Mouse (Mus musculus): ENCODE measurements around the gene 4930519P11Rik. TPM values are rescaled to one million over a fixed set of nuclear protein-coding genes. Genes with fewer than 3 reads are reported as not detected.

The 4930519P11Rik gene
- polyA plus RNA-seq, 1 experiment from 2014 or later = not detected

DNA sequence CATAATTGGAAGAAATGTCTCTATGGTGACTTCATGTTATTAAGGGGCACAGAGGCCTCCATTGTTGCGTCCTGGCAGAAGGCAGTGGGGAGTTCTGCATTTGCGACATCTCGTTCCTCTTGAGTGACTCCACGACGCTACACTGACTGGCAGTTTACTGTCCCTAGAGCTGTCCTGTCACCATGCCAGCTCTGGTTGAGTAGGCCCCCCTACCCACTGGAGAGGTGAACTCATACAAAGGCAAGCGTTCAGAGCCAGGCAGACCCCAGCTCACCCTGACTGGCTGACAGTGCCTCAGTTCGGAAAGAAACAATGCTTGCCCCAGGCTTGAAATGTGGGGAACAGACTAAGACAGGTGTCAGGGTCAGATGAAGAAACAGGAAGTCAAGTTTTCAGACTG lies 39.0 kb downstream of the 4930519P11Rik start:
- Histone ChIP-seq H3K27me3 (ENCODE audit: control insufficient read depth, insufficient read depth, low read length) (no peaks in the 10 kb centered on the region), H3K4me1 (ENCODE audit: control insufficient read depth, insufficient read depth, low read length) (no peaks in the 10 kb centered on the region)
- no peak for DNase-seq (ENCODE audit: low spot score)

DNA sequence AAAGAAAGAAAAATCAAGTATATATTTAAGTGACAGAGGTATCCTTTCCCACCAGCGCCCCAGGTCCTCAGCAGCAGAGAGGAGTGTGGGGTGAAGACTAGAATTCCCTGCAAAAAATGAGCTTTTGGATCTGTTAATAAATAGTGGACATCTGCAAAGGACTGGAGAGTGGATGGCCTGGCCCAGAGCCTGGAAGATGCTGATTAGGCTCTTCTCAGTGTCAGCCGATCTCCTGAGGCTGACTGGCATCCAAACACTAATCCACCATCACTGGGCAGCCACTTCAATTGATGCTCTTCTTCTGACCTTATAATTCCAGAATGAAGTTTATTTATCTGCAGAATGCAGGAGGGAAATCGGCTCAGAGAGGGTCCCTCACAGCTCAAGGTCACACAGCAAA lies 40.2 kb downstream of the 4930519P11Rik start:
- DNase-seq (ENCODE audit: low spot score) (no peak), ATAC-seq (replicated peaks; ENCODE audit: insufficient number of reproducible peaks, low FRiP score, low TSS enrichment, low read depth) (no peak)
- Histone ChIP-seq H3K4me3 (ENCODE audit: low read depth, low read length) (no peak overlapping the region), H3K4me1 (ENCODE audit: control insufficient read depth, insufficient read depth, low read length) (peaks cover 11% of the 10 kb centered on the region), H3K9ac (replicated peaks; ENCODE audit: low read length) (no peak overlapping the region), H3K27ac (replicated peaks; ENCODE audit: low read depth, low read length) (no peak overlapping the region), H3K36me3 (replicated peaks; ENCODE audit: control insufficient read depth, insufficient read depth, low read depth, low read length) (no peaks in the 10 kb centered on the region), H3K27me3 (ENCODE audit: control insufficient read depth, insufficient read depth, low read length) (no peaks in the 10 kb centered on the region), H3K9me3 (replicated peaks; ENCODE audit: control insufficient read depth, low read length) (no peaks in the 10 kb centered on the region), H3K4me2 (ENCODE audit: low read depth, low read length) (no peak overlapping the region)
- 88% methylated on average over 3 of the region's 3 CpGs for WGBS

More for the DNA sequence above, 39.0 kb downstream of the 4930519P11Rik start:
- Histone ChIP-seq H3K9ac (replicated peaks; ENCODE audit: low read length) (no peak overlapping the region), H3K4me2 (ENCODE audit: low read depth, low read length) (no peak overlapping the region), H3K4me3 (ENCODE audit: low read depth, low read length) (no peak overlapping the region), H3K36me3 (replicated peaks; ENCODE audit: control insufficient read depth, insufficient read depth, low read depth, low read length) (no peaks in the 10 kb centered on the region), H3K9me3 (replicated peaks; ENCODE audit: control insufficient read depth, low read length) (no peaks in the 10 kb centered on the region), H3K27ac (replicated peaks; ENCODE audit: low read depth, low read length) (no peak overlapping the region)
- no peak for ATAC-seq (replicated peaks; ENCODE audit: insufficient number of reproducible peaks, low FRiP score, low TSS enrichment, low read depth)
- WGBS = 56% methylated on average over 7 of the region's 7 CpGs

DNA sequence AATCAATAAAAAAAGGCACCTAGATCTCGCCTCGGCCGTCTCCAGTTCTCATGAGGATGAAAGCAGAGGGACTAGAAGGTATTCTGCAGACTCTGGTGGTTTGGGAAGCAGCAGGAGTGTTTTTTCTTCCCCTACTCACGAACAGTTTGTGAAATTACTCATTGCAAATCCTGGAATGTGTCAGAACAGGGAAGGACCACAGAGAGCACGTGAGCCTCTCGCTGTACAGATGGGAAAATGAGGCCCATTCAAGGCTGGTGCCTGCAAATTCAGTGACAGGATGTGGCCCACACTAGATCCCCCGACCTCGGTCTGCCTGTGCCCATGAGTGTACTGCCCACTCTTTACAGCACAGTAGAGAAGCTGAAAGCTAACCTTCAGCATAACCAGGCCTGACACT lies 41.3 kb downstream of the 4930519P11Rik start:
- H3K9me3 ChIP-seq (replicated peaks; ENCODE audit: control insufficient read depth, low read length) = no peaks in the 10 kb centered on the region
- no peak for ATAC-seq (replicated peaks; ENCODE audit: insufficient number of reproducible peaks, low FRiP score, low TSS enrichment, low read depth)
- WGBS = 77% methylated on average over 8 of the region's 8 CpGs
- no peaks in the 10 kb centered on the region for H3K36me3 ChIP-seq (replicated peaks; ENCODE audit: control insufficient read depth, insufficient read depth, low read depth, low read length)
- no peak overlapping the region for H3K9ac ChIP-seq (replicated peaks; ENCODE audit: low read length)
- H3K27me3 ChIP-seq (ENCODE audit: control insufficient read depth, insufficient read depth, low read length) = no peaks in the 10 kb centered on the region
- no peak overlapping the region for H3K27ac ChIP-seq (replicated peaks; ENCODE audit: low read depth, low read length)
- no peak overlapping the region for H3K4me3 ChIP-seq (ENCODE audit: low read depth, low read length)
- peaks cover 11% of the 10 kb centered on the region for H3K4me1 ChIP-seq (ENCODE audit: control insufficient read depth, insufficient read depth, low read length)
- DNase-seq (ENCODE audit: low spot score) = no peak
- no peak overlapping the region for H3K4me2 ChIP-seq (ENCODE audit: low read depth, low read length)

DNA sequence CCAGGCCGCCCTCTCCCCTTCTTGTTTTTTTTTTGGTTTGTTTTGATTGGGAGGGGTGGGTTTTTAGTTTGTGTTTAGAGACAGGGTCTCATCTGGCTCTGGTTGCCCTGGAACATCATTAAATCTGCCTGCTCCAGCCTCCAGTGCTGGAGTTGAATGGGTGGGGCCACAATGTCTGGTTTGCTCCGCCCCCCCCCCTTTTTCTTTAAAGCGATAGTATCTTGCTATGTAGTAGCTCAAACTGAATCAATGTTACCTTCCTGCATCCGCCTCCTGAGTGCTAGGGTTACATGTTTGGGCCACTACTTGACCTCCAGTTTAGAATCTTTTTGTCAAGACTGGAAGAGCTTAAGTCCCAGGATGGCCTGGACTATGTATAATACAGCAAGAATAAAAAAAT lies 42.0 kb downstream of the 4930519P11Rik start:
- Histone ChIP-seq H3K4me2 (ENCODE audit: low read depth, low read length) (no peak overlapping the region), H3K4me3 (ENCODE audit: low read depth, low read length) (no peak overlapping the region), H3K9ac (replicated peaks; ENCODE audit: low read length) (no peak overlapping the region), H3K27ac (replicated peaks; ENCODE audit: low read depth, low read length) (no peak overlapping the region), H3K9me3 (replicated peaks; ENCODE audit: control insufficient read depth, low read length) (no peaks in the 10 kb centered on the region), H3K27me3 (ENCODE audit: control insufficient read depth, insufficient read depth, low read length) (no peaks in the 10 kb centered on the region), H3K36me3 (replicated peaks; ENCODE audit: control insufficient read depth, insufficient read depth, low read depth, low read length) (no peaks in the 10 kb centered on the region), H3K4me1 (ENCODE audit: control insufficient read depth, insufficient read depth, low read length) (peaks cover 11% of the 10 kb centered on the region)
- no peak for ATAC-seq (replicated peaks; ENCODE audit: insufficient number of reproducible peaks, low FRiP score, low TSS enrichment, low read depth)
- DNase-seq (ENCODE audit: low spot score) = no peak
- WGBS = 84% methylated on average over 4 of the region's 4 CpGs

DNA sequence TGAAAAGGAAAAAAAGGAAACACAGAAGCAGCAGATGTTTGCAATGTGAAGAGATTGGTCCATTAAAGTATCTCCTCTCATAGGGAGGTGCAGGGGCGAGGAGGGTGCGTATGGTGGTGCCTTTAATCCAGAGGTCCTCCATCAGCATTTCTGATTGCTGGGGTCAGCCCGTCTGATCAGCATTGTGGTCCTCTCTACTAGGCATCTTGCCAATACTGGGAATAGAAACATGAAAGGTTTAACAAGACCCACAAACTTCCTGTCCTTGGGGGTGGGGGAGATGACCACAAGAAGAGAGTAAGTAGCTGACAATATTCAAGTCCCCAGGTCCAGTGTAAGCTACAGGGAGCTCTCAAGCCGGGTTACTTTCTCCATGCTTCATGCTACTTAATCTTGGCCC lies 42.6 kb downstream of the 4930519P11Rik start:
- no peak overlapping the region for H3K4me2 ChIP-seq (ENCODE audit: low read depth, low read length)
- H3K9ac ChIP-seq (replicated peaks; ENCODE audit: low read length) = no peak overlapping the region

DNA sequence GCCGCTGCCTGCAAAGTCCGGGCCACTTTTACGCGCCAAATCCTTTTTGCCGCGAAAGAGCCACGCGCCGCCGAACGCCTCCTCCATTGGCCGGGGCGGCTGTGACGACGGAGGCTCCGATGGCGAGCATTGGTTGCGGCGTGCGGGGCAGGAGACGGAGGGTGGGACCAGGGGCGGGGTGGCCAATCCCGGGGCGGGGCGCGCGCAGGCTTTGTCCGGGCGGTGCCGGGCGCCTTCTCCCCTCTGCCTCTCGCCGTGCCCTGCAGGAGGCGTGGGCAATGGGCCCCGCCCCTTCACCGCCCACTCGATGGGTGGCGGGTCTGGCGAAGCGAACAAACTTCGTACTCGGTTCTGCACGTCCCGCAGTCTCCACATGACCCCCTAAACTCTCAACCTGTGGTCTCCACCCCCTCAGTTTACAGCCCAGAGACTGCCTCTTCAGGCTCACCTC lies 43.4 kb downstream of the 4930519P11Rik start, which contains the start of gene E2f1:
E2f1 (minus strand) TSS at position 57 of the 451 bp plus-strand sequence.
- ATAC-seq (replicated peaks; ENCODE audit: insufficient number of reproducible peaks, low FRiP score, low TSS enrichment, low read depth) = peak; percentile 96
- peak; percentile 97 for DNase-seq (ENCODE audit: low spot score)
- no peaks in the 10 kb centered on the region for H3K36me3 ChIP-seq (replicated peaks; ENCODE audit: control insufficient read depth, insufficient read depth, low read depth, low read length)
- WGBS = 0% methylated on average over 29 of the region's 44 CpGs
- peak within 1 kb of the TSS; percentile 87 for H3K27ac ChIP-seq (replicated peaks; ENCODE audit: low read depth, low read length)
- peaks cover 11% of the 10 kb centered on the region for H3K4me1 ChIP-seq (ENCODE audit: control insufficient read depth, insufficient read depth, low read length)
- H3K9me3 ChIP-seq (replicated peaks; ENCODE audit: control insufficient read depth, low read length) = no peaks in the 10 kb centered on the region
- peak within 1 kb of the TSS; percentile 83 for H3K4me2 ChIP-seq (ENCODE audit: low read depth, low read length)
- H3K27me3 ChIP-seq (ENCODE audit: control insufficient read depth, insufficient read depth, low read length) = no peaks in the 10 kb centered on the region
- peak within 1 kb of the TSS; percentile 86 for H3K4me3 ChIP-seq (ENCODE audit: low read depth, low read length)
- peak within 1 kb of the TSS; percentile 89 for H3K9ac ChIP-seq (replicated peaks; ENCODE audit: low read length)

More for the DNA sequence above, 42.6 kb downstream of the 4930519P11Rik start:
- Histone ChIP-seq H3K9me3 (replicated peaks; ENCODE audit: control insufficient read depth, low read length) (no peaks in the 10 kb centered on the region), H3K36me3 (replicated peaks; ENCODE audit: control insufficient read depth, insufficient read depth, low read depth, low read length) (no peaks in the 10 kb centered on the region), H3K4me1 (ENCODE audit: control insufficient read depth, insufficient read depth, low read length) (peaks cover 11% of the 10 kb centered on the region), H3K4me3 (ENCODE audit: low read depth, low read length) (no peak overlapping the region), H3K27ac (replicated peaks; ENCODE audit: low read depth, low read length) (no peak overlapping the region), H3K27me3 (ENCODE audit: control insufficient read depth, insufficient read depth, low read length) (no peaks in the 10 kb centered on the region)
- WGBS = 68% methylated on average over 4 of the region's 4 CpGs
- no peak for DNase-seq (ENCODE audit: low spot score)
- ATAC-seq (replicated peaks; ENCODE audit: insufficient number of reproducible peaks, low FRiP score, low TSS enrichment, low read depth) = no peak

DNA sequence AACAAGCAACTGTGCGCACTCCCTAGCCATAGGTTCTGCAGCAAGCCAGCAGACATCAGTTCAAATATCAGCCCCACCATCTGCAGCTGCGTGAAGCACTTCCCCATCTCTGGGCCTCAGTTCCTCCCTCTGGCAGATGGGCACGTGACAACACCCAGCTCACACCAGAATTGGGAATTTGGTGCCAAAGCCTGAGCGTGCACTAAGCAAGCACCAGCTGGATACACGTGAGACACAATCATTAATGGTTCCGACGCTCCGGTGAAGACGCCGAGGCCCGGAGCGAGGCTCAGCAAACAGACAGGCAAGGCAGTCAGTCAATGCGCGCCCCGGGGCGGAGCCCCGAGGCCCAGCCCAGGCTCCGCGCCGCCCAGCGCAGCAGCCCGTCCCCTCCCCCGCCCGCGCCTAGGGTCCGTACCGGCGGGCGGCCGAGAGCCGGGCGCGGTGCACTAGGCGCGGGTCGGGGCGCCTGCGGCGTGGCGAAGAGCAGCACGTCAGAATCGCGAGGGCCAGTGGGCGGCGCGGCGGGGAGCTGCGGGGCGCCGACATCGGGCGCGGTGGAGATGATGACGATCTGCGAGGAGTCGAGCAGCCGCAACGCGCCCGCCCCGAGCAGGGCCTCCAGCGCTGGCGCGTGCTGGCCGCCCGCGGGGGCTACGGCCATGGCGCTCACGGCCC lies 44.0 kb downstream of the 4930519P11Rik start:
- DNase-seq (ENCODE audit: low spot score) = peak; percentile 76
- WGBS = under 1% methylated on average over 67 of the region's 70 CpGs
- Histone ChIP-seq H3K4me2 (ENCODE audit: low read depth, low read length) (peak overlapping the region; percentile 83), H3K4me3 (ENCODE audit: low read depth, low read length) (peak overlapping the region; percentile 86), H3K27me3 (ENCODE audit: control insufficient read depth, insufficient read depth, low read length) (no peaks in the 10 kb centered on the region), H3K36me3 (replicated peaks; ENCODE audit: control insufficient read depth, insufficient read depth, low read depth, low read length) (no peaks in the 10 kb centered on the region), H3K9ac (replicated peaks; ENCODE audit: low read length) (peak overlapping the region; percentile 89), H3K27ac (replicated peaks; ENCODE audit: low read depth, low read length) (peak overlapping the region; percentile 87), H3K9me3 (replicated peaks; ENCODE audit: control insufficient read depth, low read length) (no peaks in the 10 kb centered on the region), H3K4me1 (ENCODE audit: control insufficient read depth, insufficient read depth, low read length) (peaks cover 11% of the 10 kb centered on the region)
- peak; percentile 74 for ATAC-seq (replicated peaks; ENCODE audit: insufficient number of reproducible peaks, low FRiP score, low TSS enrichment, low read depth)

DNA sequence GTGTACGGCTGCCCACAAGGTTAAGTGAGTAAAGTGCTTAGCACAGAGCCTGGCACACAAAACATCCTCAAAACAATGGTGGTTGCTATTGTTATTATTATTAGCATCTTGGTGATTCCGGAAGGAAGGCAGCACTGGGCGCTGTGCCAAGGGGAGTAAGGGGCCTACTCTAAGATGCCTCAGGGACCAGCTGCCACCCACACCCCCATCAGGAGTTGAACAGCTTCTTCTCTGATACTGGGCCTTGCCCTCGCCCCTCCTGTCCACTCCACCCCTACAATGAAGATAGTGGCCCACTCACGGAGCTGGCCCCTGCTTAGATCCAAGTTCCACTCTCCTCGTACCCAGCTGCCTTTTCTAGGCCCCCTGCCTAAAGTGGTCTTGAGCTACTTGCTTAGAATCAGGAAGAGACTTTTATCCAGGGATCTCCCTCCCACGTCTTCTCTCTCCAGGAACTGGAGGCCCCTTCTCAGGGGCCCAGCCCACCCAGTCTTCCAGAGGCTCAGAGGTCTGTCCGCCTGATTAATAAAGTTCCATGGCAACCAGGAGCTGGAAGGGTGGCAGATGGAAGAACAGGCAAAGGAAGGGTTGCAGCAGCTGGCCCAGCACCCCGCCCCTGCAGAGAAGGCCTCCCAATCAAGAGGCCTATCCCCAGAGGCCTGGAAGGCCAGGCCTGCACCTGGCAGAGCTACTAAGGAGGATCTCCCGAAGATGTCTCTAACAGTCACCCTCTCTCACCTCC lies 44.7 kb downstream of the 4930519P11Rik start:
- WGBS = 28% methylated on average over 10 of the region's 10 CpGs

More for the DNA sequence above, 44.7 kb downstream of the 4930519P11Rik start:
- no peaks in the 10 kb centered on the region for H3K9me3 ChIP-seq (replicated peaks; ENCODE audit: control insufficient read depth, low read length)
- H3K4me2 ChIP-seq (ENCODE audit: low read depth, low read length) = peak overlapping the region; percentile 83
- no peaks in the 10 kb centered on the region for H3K27me3 ChIP-seq (ENCODE audit: control insufficient read depth, insufficient read depth, low read length)
- peak overlapping the region; percentile 86 for H3K4me3 ChIP-seq (ENCODE audit: low read depth, low read length)
- H3K36me3 ChIP-seq (replicated peaks; ENCODE audit: control insufficient read depth, insufficient read depth, low read depth, low read length) = 0 out of 2 replicates have a peak, but pooled peaks cover 4% of the 10 kb centered on the region
- H3K27ac ChIP-seq (replicated peaks; ENCODE audit: low read depth, low read length) = peak overlapping the region; percentile 87
- H3K4me1 ChIP-seq (ENCODE audit: control insufficient read depth, insufficient read depth, low read length) = peaks cover 11% of the 10 kb centered on the region
- ATAC-seq (replicated peaks; ENCODE audit: insufficient number of reproducible peaks, low FRiP score, low TSS enrichment, low read depth) = 0 out of 2 replicates have a peak, but pooled peaks have one; percentile 11
- H3K9ac ChIP-seq (replicated peaks; ENCODE audit: low read length) = peak overlapping the region; percentile 89
- peak; percentile 35 for DNase-seq (ENCODE audit: low spot score)

All from embryonic facial prominence, embryonic 11.5 days (tissue).